Mouse (Mus musculus) spleen, adult 12 weeks (tissue): ENCODE results near the gene Msh4.

Experiments used
- DNase-seq: peaks from one replicate; pipeline ENCODE4 v3.0.0; 2022; ENCODE audit warnings: low spot score

The Msh4 gene

DNA sequence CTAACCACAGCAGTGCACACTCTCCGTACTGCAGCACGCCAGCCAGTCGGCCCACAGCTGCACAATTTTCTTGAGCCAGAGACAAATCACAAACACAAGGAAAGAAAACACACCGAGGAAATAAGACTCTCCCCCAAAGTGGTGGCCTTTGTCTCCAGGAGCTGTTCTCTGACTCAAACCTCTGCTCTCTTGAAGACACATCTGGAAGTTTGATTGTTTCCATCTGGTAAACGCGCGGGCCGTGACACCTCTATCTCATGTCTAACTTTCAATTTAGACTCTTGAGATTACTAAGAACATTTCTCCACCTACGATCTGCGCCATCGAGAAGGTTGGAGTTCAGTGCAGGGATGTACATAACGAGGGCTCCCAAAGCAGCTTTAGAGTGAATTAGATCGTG, 97.5 kb downstream of the Msh4 start:
- DNase-seq = no peak

DNA sequence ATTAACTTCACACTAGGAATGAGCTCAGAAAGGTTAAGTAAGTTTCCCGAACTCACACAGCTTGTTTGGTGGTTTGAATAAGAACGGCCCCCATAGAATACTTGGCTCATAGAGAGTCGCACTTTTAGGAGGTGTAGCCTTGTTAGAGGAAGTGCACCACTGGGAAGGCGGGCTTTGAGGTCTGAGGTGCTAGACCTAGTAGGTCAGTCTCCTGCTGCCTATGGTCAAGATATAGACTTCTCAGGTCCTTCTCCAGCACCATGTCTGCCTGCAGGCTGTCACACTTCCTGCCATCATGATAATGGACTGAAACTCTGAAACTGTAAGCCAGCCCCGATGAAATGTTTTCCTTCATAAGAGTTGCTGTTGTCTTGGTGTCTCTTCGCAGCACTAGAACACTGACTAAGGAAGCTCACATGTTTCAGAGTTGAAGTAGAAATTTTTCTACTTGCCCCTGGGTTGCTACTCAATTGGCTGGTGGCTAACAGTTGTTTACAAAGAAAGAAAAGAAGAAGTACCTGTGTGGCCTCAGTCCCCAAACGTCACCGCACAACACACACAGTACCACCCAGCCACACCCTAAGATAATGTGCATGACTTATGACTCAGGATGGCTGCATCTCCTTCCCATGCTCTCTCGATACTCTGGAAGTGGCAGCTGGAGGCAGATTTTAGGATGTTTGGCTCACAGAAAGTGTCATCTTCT, 98.3 kb downstream of the Msh4 start:
- DNase-seq = no peak
